Mouse (Mus musculus) urinary bladder, postnatal 10 days (tissue): ENCODE results near the gene Pnp2.
"Not testable (repeated sequence)": the region's sequence is repeated elsewhere in the genome, so short reads cannot be mapped to it uniquely, and the experiment has no call there.

ENCODE experiments used
- DNase-seq: peaks from one replicate; pipeline ENCODE4 v3.0.0; 2022; ENCODE audit warnings: low spot score

Gene Pnp2

GRCm38 (mm10) chr14:50955942-50956508 is at the start of gene Pnp2:
Gene Pnp2, plus strand, starts transcription at chr14:50955992.
- DNase-seq, result not testable (repeated sequence)

GRCm38 (mm10) chr14:50908126-50908525 is 47.7 kb upstream of the Pnp2 start:
- DNase-seq, result no peak

GRCm38 (mm10) chr14:50911356-50911755 is 44.4 kb upstream of the Pnp2 start:
- no peak for DNase-seq

- not testable (repeated sequence) for DNase-seq
Measured at GRCm38 (mm10) chr14:50923437-50923836, 32.4 kb upstream of the Pnp2 start.

GRCm38 (mm10) chr14:50924281-50925064 is 31.3 kb upstream of the Pnp2 start, which contains the start of the genes Osgep and Apex1:
Gene Osgep, minus strand, starts transcription at chr14:50924893.
Gene Apex1, plus strand, starts transcription at chr14:50924968.
- peak; percentile 88 for DNase-seq

- DNase-seq, result no peak
Measured at GRCm38 (mm10) chr14:50925111-50925920, 30.5 kb upstream of the Pnp2 start.

- no peak for DNase-seq
Measured at GRCm38 (mm10) chr14:50927366-50927765, 28.4 kb upstream of the Pnp2 start.

- DNase-seq, result no peak
Measured at GRCm38 (mm10) chr14:50929951-50930350, 25.8 kb upstream of the Pnp2 start.

- DNase-seq, result no peak
Measured at GRCm38 (mm10) chr14:50930377-50930753, 25.4 kb upstream of the Pnp2 start.

- DNase-seq, result peak; percentile 98
Measured at GRCm38 (mm10) chr14:50930754-50931492, 24.9 kb upstream of the Pnp2 start, which contains the start of the genes Pip4p1 and Pnp. Gene Pip4p1, minus strand, starts transcription at chr14:50930856. Gene Pnp, plus strand, starts transcription at chr14:50931082.

- DNase-seq, result no peak
Measured at GRCm38 (mm10) chr14:50931493-50932020, 24.2 kb upstream of the Pnp2 start.

GRCm38 (mm10) chr14:50936649-50937048 is 19.1 kb upstream of the Pnp2 start:
- DNase-seq, result no peak

- no peak for DNase-seq
Measured at GRCm38 (mm10) chr14:50938119-50938908, 17.5 kb upstream of the Pnp2 start.

- no peak for DNase-seq
Measured at GRCm38 (mm10) chr14:50938940-50939339, 16.9 kb upstream of the Pnp2 start.

GRCm38 (mm10) chr14:50943932-50944667 is 11.7 kb upstream of the Pnp2 start, which contains the start of gene Gm49342:
Gene Gm49342, plus strand, starts transcription at chr14:50944517.
- peak; percentile 82 for DNase-seq

- not testable (repeated sequence) for DNase-seq
Measured at GRCm38 (mm10) chr14:50944668-50945033, 11.1 kb upstream of the Pnp2 start.

GRCm38 (mm10) chr14:50945081-50945480 is 10.7 kb upstream of the Pnp2 start:
- not testable (repeated sequence) for DNase-seq

- not testable (repeated sequence) for DNase-seq
Measured at GRCm38 (mm10) chr14:50945526-50945925, 10.3 kb upstream of the Pnp2 start.

- no peak for DNase-seq
Measured at GRCm38 (mm10) chr14:50955487-50955886, 305 bp upstream of the Pnp2 start.

GRCm38 (mm10) chr14:50956724-50957123 is 932 bp downstream of the Pnp2 start:
- not testable (repeated sequence) for DNase-seq
